Mouse (Mus musculus) MEL (cell line): ENCODE data around the gene 4933428G20Rik. TPM values are rescaled to one million over a fixed set of nuclear protein-coding genes. Genes with fewer than 3 reads are reported as not detected.

Experiments used
- DNase-seq: peaks from one replicate; pipeline ENCODE4 v3.0.0; 2011; ENCODE audit warnings: low read depth, low spot score
- H3K27ac ChIP-seq: 2 replicates; pipeline ENCODE4 v1.5.1; 2012; ENCODE audit warnings: low read depth, mild to moderate bottlenecking, control low read depth, low read length, moderate library complexity; ENCODE audit not compliant: control insufficient read depth
- H3K27me3 ChIP-seq, 2 experiments: fragments of 150-350 bp in 1 of 2; sonication (generic) in 1 of 2; 2 replicates each; pipeline ENCODE4 v1.6.1; 2012; ENCODE audit warnings: low read length in 2 of 2, mild to moderate bottlenecking in 2 of 2, improper control_type of control experiment in 1 of 2, moderate library complexity in 1 of 2; ENCODE audit not compliant: insufficient read depth in 2 of 2, control insufficient read depth in 1 of 2
- H3K36me3 ChIP-seq, 2 experiments: 2 replicates each; pipeline ENCODE4 v1.6.1; 2012 to 2014; ENCODE audit warnings: low read length in 2 of 2, improper control_type of control experiment in 1 of 2, inconsistent platforms in 1 of 2, mild to moderate bottlenecking in 1 of 2; ENCODE audit not compliant: insufficient read depth in 2 of 2, control insufficient read depth in 1 of 2
- H3K4me1 ChIP-seq, 2 experiments: fragments of 150-350 bp in 1 of 2; sonication (generic) in 1 of 2; 2 replicates each; pipeline ENCODE4 v1.6.1; 2012; ENCODE audit warnings: low read length in 2 of 2, improper control_type of control experiment in 1 of 2, mild to moderate bottlenecking in 1 of 2; ENCODE audit not compliant: insufficient read depth in 2 of 2, control insufficient read depth in 1 of 2
- H3K4me3 ChIP-seq, 2 experiments: fragments of 150-350 bp in 1 of 2; sonication (generic) in 1 of 2; 2 replicates each; pipeline ENCODE4 v1.5.1; 2012; ENCODE audit warnings: low read depth in 2 of 2, low read length in 2 of 2, mild to moderate bottlenecking in 2 of 2, moderate library complexity in 2 of 2, control low read depth in 1 of 2, improper control_type of control experiment in 1 of 2; ENCODE audit not compliant: control insufficient read depth in 1 of 2, insufficient read depth in 1 of 2
- H3K79me2 ChIP-seq: 2 replicates; pipeline ENCODE4 v1.6.1; 2012; ENCODE audit warnings: mild to moderate bottlenecking, low read length, moderate library complexity; ENCODE audit not compliant: control insufficient read depth, poor library complexity, insufficient read depth
- H3K9ac ChIP-seq: 2 replicates; pipeline ENCODE4 v1.6.1; 2012; ENCODE audit warnings: low read depth, mild to moderate bottlenecking, control low read depth, low read length, moderate library complexity; ENCODE audit not compliant: control insufficient read depth, poor library complexity, severe bottlenecking
- H3K9me3 ChIP-seq: fragments of 150-350 bp; sonication (generic); replicated peaks from 2 replicates; pipeline ENCODE4 v1.6.1; 2012; ENCODE audit warnings: mild to moderate bottlenecking, low read length, improper control_type of control experiment, moderate library complexity; ENCODE audit not compliant: insufficient read depth
- BHLHE40 ChIP-seq: IDR thresholded peaks from 2 replicates; pipeline ENCODE4 v1.6.1; 2012; ENCODE audit warnings: low read depth, mild to moderate bottlenecking, inconsistent platforms, low read length, improper control_type of control experiment, borderline replicate concordance
- EP300 ChIP-seq, 2 experiments: IDR thresholded peaks; 2 replicates each; pipeline ENCODE4 v1.6.1; 2011; ENCODE audit warnings: improper control_type of control experiment in 2 of 2, low read length in 2 of 2, low read depth in 1 of 2, mild to moderate bottlenecking in 1 of 2
- ETS1 ChIP-seq: IDR thresholded peaks from 2 replicates; pipeline ENCODE4 v1.6.1; 2012; ENCODE audit warnings: low read depth, mild to moderate bottlenecking, inconsistent platforms, low read length, improper control_type of control experiment, moderate library complexity
- GABPA ChIP-seq: IDR thresholded peaks from 2 replicates; pipeline ENCODE4 v1.6.1; 2012; ENCODE audit warnings: low read depth, mild to moderate bottlenecking, inconsistent platforms, low read length, improper control_type of control experiment, moderate library complexity
- GATA1 ChIP-seq: IDR thresholded peaks from 2 replicates; pipeline ENCODE4 v1.6.1; 2011; ENCODE audit warnings: low read depth, low read length, improper control_type of control experiment
- NELFE ChIP-seq: IDR thresholded peaks from 2 replicates; pipeline ENCODE4 v1.6.1; 2011; ENCODE audit warnings: low read depth, low read length, improper control_type of control experiment
- NRF1 ChIP-seq: IDR thresholded peaks from 2 replicates; pipeline ENCODE4 v1.6.1; 2014; ENCODE audit warnings: low read depth, mild to moderate bottlenecking, inconsistent platforms, low read length, improper control_type of control experiment, moderate library complexity; ENCODE audit not compliant: poor library complexity, insufficient read depth, severe bottlenecking
- POLR2A ChIP-seq, 2 experiments: IDR thresholded peaks; 2 replicates each; pipeline ENCODE4 v1.6.1; 2011 to 2012; ENCODE audit warnings: low read length in 2 of 2, mild to moderate bottlenecking in 2 of 2, control low read depth in 1 of 2, improper control_type of control experiment in 1 of 2, low read depth in 1 of 2, moderate library complexity in 1 of 2; ENCODE audit not compliant: control insufficient read depth in 1 of 2, insufficient read depth in 1 of 2, poor library complexity in 1 of 2
- SIN3A ChIP-seq: IDR thresholded peaks from 2 replicates; pipeline ENCODE4 v1.6.1; 2012; ENCODE audit warnings: low read length, improper control_type of control experiment, inconsistent platforms
- TAL1 ChIP-seq: IDR thresholded peaks from 2 replicates; pipeline ENCODE4 v1.6.1; 2012; ENCODE audit warnings: mild to moderate bottlenecking, inconsistent platforms, low read length, moderate library complexity, mixed read lengths
- TBP ChIP-seq: IDR thresholded peaks from 2 replicates; pipeline ENCODE4 v1.8.0; 2011; ENCODE audit warnings: low read depth, low read length, improper control_type of control experiment
- UBTF ChIP-seq: IDR thresholded peaks from 2 replicates; pipeline ENCODE4 v1.6.1; 2012; ENCODE audit warnings: low read depth, mild to moderate bottlenecking, inconsistent platforms, low read length, improper control_type of control experiment, moderate library complexity, borderline replicate concordance; ENCODE audit not compliant: insufficient read depth
- USF2 ChIP-seq, 2 experiments: IDR thresholded peaks; 2 replicates each; pipeline ENCODE4 v1.6.1; 2011 to 2012; ENCODE audit warnings: improper control_type of control experiment in 2 of 2, low read length in 2 of 2, borderline replicate concordance in 1 of 2, inconsistent platforms in 1 of 2, low read depth in 1 of 2, mild to moderate bottlenecking in 1 of 2; ENCODE audit not compliant: insufficient read depth in 1 of 2
- ZC3H11A ChIP-seq: IDR thresholded peaks from 2 replicates; pipeline ENCODE4 v1.6.1; 2012; ENCODE audit warnings: low read depth, mild to moderate bottlenecking, inconsistent platforms, low read length, improper control_type of control experiment
- ZMIZ1 ChIP-seq: IDR thresholded peaks from 2 replicates; pipeline ENCODE4 v1.6.1; 2012; ENCODE audit warnings: low read depth, mild to moderate bottlenecking, inconsistent platforms, low read length, improper control_type of control experiment, moderate library complexity
- polyA plus RNA-seq, 2 experiments: library from polyadenylated mRNA; stranded (reverse) in 1 of 2; unstranded in 1 of 2; fragments of >175 nt in 1 of 2; fragments of >200 nt in 1 of 2; gene quantifications; 2 replicates each; pipeline versions ENCODE4 v1.2.1 to v1.2.4; 2012; ENCODE audit warnings: low replicate concordance in 2 of 2, low read depth in 1 of 2; ENCODE audit not compliant: insufficient read length in 2 of 2, insufficient read depth in 1 of 2, missing spikeins in 1 of 2
- total RNA-seq: library from RNA; depleted of rRNA; stranded (reverse); fragments of 300-350 nt; gene quantifications from 2 replicates; pipeline ENCODE4 v1.2.3, GENCODE M21; 2012

Gene 4933428G20Rik
- total and polyA plus RNA-seq, 3 experiments, result 0.15 TPM; not detected in 2

DNA sequence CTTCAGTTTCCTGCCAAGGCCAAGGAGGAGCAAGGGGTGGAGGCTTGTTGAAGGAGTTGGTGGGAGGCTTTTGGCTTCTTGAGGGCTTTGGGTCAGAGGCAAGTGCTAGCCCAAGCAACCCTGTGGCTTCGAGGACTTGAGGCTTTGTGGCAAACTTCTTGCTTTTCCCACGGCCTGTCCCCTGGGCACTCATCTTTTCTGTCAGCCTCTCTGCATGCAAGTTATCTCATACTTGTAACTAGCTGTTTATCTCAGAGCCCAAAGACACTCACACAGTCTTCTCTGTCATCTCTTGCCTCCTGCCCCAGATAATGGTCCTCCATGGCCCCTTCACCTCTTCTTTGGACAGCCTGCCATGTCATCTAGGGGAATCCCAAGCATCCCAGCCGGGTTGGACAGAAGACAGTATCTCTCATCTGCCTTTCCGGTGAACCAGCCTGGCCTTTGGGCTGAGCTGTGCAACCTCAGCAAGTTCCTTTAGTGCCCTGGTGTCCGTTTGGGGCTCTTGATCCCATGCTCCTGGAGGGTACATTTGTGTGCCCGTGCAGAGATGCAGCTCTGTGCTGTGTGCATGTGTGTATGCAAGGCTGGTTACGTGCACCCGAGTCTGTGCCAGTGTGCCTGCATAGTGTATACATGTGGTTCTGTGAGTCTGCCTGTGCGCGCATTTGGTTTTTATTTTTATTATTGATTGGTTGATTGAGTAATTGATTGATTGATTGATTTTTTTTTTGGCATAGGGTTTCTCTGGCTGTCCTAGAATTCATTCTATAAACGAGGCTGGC is 57.1 kb downstream of the 4933428G20Rik start (continued):
- TF ChIP-seq USF2 (IDR thresholded peaks at IDR 0.05; ENCODE audit: borderline replicate concordance in 1 of 2, insufficient read depth in 1 of 2, low read depth in 1 of 2, low read length in 2 of 2) (no peak), TAL1 (peak; percentile 23; the same call in 1 of the 2 replicates), ZMIZ1 (no peak)

DNA sequence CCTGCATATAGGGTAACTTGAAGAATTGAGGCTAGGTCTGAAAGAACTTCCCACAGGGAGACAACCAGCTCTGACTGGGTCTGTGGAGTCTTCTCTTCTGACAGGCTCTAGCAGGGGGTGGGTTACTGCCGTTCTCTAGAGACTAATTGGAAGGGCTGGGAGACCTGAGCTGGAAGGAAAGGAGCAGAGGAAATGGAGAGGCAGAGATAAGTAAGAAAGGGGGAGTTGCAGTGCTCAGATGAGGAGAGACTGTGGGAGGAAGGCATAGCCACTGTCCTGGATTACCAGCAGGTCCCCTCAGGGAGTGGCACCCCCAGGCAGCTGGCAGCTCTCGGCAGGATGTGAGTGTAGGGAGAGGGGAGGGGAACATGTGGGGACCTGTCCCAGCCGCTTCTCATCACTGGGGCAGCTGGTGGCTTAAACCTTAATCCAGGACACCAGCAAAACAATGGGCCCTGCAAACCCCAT is 58.4 kb downstream of the 4933428G20Rik start:
- Histone ChIP-seq H3K4me3 (peak overlapping the region; percentile 5 to 13; a peak in 1 of 4 replicates), H3K27ac (peak overlapping the region; percentile 50), H3K9ac (peak overlapping the region; percentile 37), H3K4me1 (peaks cover 30 to 44% of the 10 kb centered on the region in 2 experiments), H3K9me3 (no peaks in the 10 kb centered on the region), H3K79me2 (no peaks in the 10 kb centered on the region), H3K27me3 (no peaks in the 10 kb centered on the region), H3K36me3 (peaks cover 0 to 35% of the 10 kb centered on the region in 2 experiments; a peak in 2 of 4 replicates)
- 0 out of 2 replicates have a peak, but pooled peaks have one; percentile 28 for TF ChIP-seq NELFE
- 0 out of 2 replicates have a peak, but pooled peaks have one; percentile 14 for TF ChIP-seq SIN3A
- no peak for TF ChIP-seq BHLHE40
- TF ChIP-seq TBP, result no peak
- 0 out of 2 replicates have a peak, but pooled peaks have one; percentile 18 for TF ChIP-seq GABPA
- no peak for TF ChIP-seq NRF1
- TF ChIP-seq UBTF, result no peak
- peak; percentile 33; the same call in 1 of the 2 replicates for TF ChIP-seq ETS1
- TF ChIP-seq POLR2A (IDR thresholded peaks at IDR 0.05; ENCODE audit: control insufficient read depth in 1 of 2, insufficient read depth in 1 of 2, low read depth in 1 of 2, low read length in 2 of 2, poor library complexity in 1 of 2), result no peak
- TF ChIP-seq EP300 (IDR thresholded peaks at IDR 0.05; ENCODE audit: low read depth in 1 of 2, low read length in 2 of 2), result peak; percentile 28 to 48; a peak in 1 of 4 replicates
- peak; percentile 52; the same call in 1 of the 2 replicates for TF ChIP-seq TAL1
- TF ChIP-seq USF2 (IDR thresholded peaks at IDR 0.05; ENCODE audit: borderline replicate concordance in 1 of 2, insufficient read depth in 1 of 2, low read depth in 1 of 2, low read length in 2 of 2), result no peak
- TF ChIP-seq GATA1, result peak; percentile 62
- TF ChIP-seq ZC3H11A, result no peak
- DNase-seq, result peak; percentile 58
